9 mouse cellular contexts compared by ENCODE assay signal in genomic region chr14:57619487-57619886, GRCm38 (mm10). TPM values are rescaled to one million over a fixed set of nuclear protein-coding genes. Genes with fewer than 3 reads are reported as not detected.
DNase-seq lines count a peak whose midpoint lies in the region; ATAC-seq and TF ChIP-seq lines count a peak whose summit lies in the region.
"Had no signal": no experiment of that assay in that cellular context is flagged by ENCODE, and none has a peak within 500 bp of the region (broad histone marks: within the 10 kb centered on the region; RNA-seq: fewer than 3 reads in every experiment).

No protein-coding gene starts in this region.

- no peaks in the 10 kb centered on the region for H3K27me3 ChIP-seq in heart, embryonic 11.5 days (ENCODE audit: control insufficient read depth, insufficient read depth, low read length)
- no peaks in the 10 kb centered on the region for H3K27me3 ChIP-seq in intestine, postnatal 0 days (replicated peaks; ENCODE audit: control insufficient read depth, insufficient read depth, low read length)
- H3K27me3 ChIP-seq: embryonic facial prominence, embryonic 12.5 days had no signal

- ATAC-seq in heart, embryonic 11.5 days (replicated peaks; ENCODE audit: insufficient number of reproducible peaks, low FRiP score, low TSS enrichment): no peak
- ATAC-seq in common myeloid progenitor, adult 5-6 weeks (replicated peaks; ENCODE audit: low read depth, poor library complexity, severe bottlenecking): peak; percentile 89
- ATAC-seq in intestine, postnatal 0 days: 0 out of 2 replicates have a peak, but pooled peaks have one; percentile 28

- H3K4me3 ChIP-seq in heart, embryonic 11.5 days (ENCODE audit: low read depth, low read length): no peak overlapping the region
- H3K4me3 ChIP-seq in intestine, postnatal 0 days (ENCODE audit: low read depth, low read length): no peak overlapping the region
- H3K4me3 ChIP-seq: embryonic facial prominence, embryonic 12.5 days had no signal

- peak; percentile 86 for TF ChIP-seq CTCF in intestine, postnatal 0 days (IDR thresholded peaks at IDR 0.05; ENCODE audit: low read depth)

- 43% methylated on average over 2 of the region's 2 CpGs for WGBS in heart, embryonic 11.5 days (ENCODE audit: insufficient replicate concordance)
- 51% methylated on average over 2 of the region's 2 CpGs for WGBS in intestine, postnatal 0 days

- no peaks in the 10 kb centered on the region for H3K36me3 ChIP-seq in heart, embryonic 11.5 days (ENCODE audit: control insufficient read depth, insufficient read depth, low read length)
- H3K36me3 ChIP-seq in intestine, postnatal 0 days (ENCODE audit: control insufficient read depth, insufficient read depth): peaks cover 6% of the 10 kb centered on the region

- peak; percentile 67 to 78 for DNase-seq in heart, adult 18-20 months
- peak; percentile 27 for DNase-seq in thymus, postnatal 14 days
- no peak for DNase-seq in thymus, postnatal 25 days
- peak; percentile 84 for DNase-seq in lung, postnatal 36 days
- DNase-seq in spleen, postnatal 14 days (ENCODE audit: low spot score in 2 of 2): no peak

- H3K9ac ChIP-seq in heart, embryonic 11.5 days (ENCODE audit: low read depth, low read length): no peak overlapping the region
- H3K9ac ChIP-seq in intestine, postnatal 0 days (ENCODE audit: low read depth, low read length): no peak overlapping the region
- H3K9ac ChIP-seq: embryonic facial prominence, embryonic 12.5 days had no signal

- H3K27ac ChIP-seq in heart, embryonic 11.5 days (ENCODE audit: low read depth, low read length): no peak overlapping the region
- no peak overlapping the region for H3K27ac ChIP-seq in intestine, postnatal 0 days (ENCODE audit: low read depth, low read length)
- H3K27ac ChIP-seq: embryonic facial prominence, embryonic 12.5 days had no signal

- H3K9me3 ChIP-seq in heart, embryonic 11.5 days (replicated peaks; ENCODE audit: control insufficient read depth, low read length): no peaks in the 10 kb centered on the region
- H3K9me3 ChIP-seq in intestine, postnatal 0 days (ENCODE audit: control insufficient read depth): no peaks in the 10 kb centered on the region
- H3K9me3 ChIP-seq: embryonic facial prominence, embryonic 12.5 days had no signal

- H3K4me2 ChIP-seq in heart, embryonic 11.5 days: no peak overlapping the region
- H3K4me2 ChIP-seq in intestine, postnatal 0 days (replicated peaks; ENCODE audit: low read depth): no peak overlapping the region
- H3K4me2 ChIP-seq: embryonic facial prominence, embryonic 12.5 days had no signal

- H3K4me1 ChIP-seq in heart, embryonic 11.5 days (ENCODE audit: control insufficient read depth, insufficient read depth, low read length): no peaks in the 10 kb centered on the region
- 0 out of 2 replicates have a peak, but pooled peaks cover 3% of the 10 kb centered on the region for H3K4me1 ChIP-seq in intestine, postnatal 0 days (replicated peaks; ENCODE audit: control insufficient read depth, insufficient read depth, low read length)
- H3K4me1 ChIP-seq: embryonic facial prominence, embryonic 12.5 days had no signal

RNA-seq across cellular contexts. Expression of gene Xpo4, which starts 45.7 kb away (rescaled TPM):
- 10 to 100 TPM; 11.3 to 11.6 TPM for total RNA-seq in heart, adult 18-20 months (2021)
- 21.8 and 23.7 TPM in 2 replicates for polyA plus RNA-seq in heart, embryonic 11.5 days (2014; fragmentation: Nextera tagmentation; extraction: Ambion mirVana)
- 41.1 and 54.8 TPM in 2 replicates for total RNA-seq in common myeloid progenitor, adult 5-6 weeks (2017)
- 6.2 and 7.3 TPM in 2 replicates for polyA plus RNA-seq in intestine, postnatal 0 days (2015; fragmentation: Nextera tagmentation; extraction: Ambion mirVana)

RNA-seq across cellular contexts. Expression of gene Eef1akmt1, which starts 48.1 kb away (rescaled TPM):
- 10 to 100 TPM; 36.6 to 38.3 TPM for total RNA-seq in heart, adult 18-20 months (2021)
- polyA plus RNA-seq in heart, embryonic 11.5 days (2014; fragmentation: Nextera tagmentation; extraction: Ambion mirVana): 61.2 and 71.6 TPM in 2 replicates
- 16.7 and 18.1 TPM in 2 replicates for total RNA-seq in common myeloid progenitor, adult 5-6 weeks (2017)
- polyA plus RNA-seq in intestine, postnatal 0 days (2015; fragmentation: Nextera tagmentation; extraction: Ambion mirVana): 53.2 and 56.6 TPM in 2 replicates

Comparison
In these comparisons a context has a peak if more than half of its experiments do, and no peak if none do; other contexts are left out.
1. DNase-seq: peak in heart, adult 18-20 months (2 of 2), thymus, postnatal 14 days (single experiment) and lung, postnatal 36 days (single experiment); none in thymus, postnatal 25 days (single experiment) and spleen, postnatal 14 days (0 of 2).